Mouse (Mus musculus) lung, embryonic 16.5 days (tissue): ENCODE results near the gene Hoxa13. TPM values are rescaled to one million over a fixed set of nuclear protein-coding genes. Genes with fewer than 3 reads are reported as not detected.
A peak's percentile ranks its signal among the peaks of the same experiment; 100 is the strongest.

Experiments
- ATAC-seq: fragments of 200-750 bp; cut with Nextera tagmentation; 2 replicates; pipeline ENCODE4 v1.8.0; 2017; ENCODE audit warnings: low read depth, mild to moderate bottlenecking, moderate library complexity
- H3K27ac ChIP-seq: fragments of 300-500 bp; sonication (generic); 2 replicates; pipeline ENCODE4 v1.5.1; 2014; ENCODE audit warnings: mild to moderate bottlenecking, control low read depth, low read length
- H3K27me3 ChIP-seq: fragments of 300-500 bp; sonication (generic); 2 replicates; pipeline ENCODE4 v1.6.1; 2014; ENCODE audit warnings: low read depth, low read length, mixed read lengths; ENCODE audit not compliant: control insufficient read depth, insufficient read depth
- H3K36me3 ChIP-seq: fragments of 300-500 bp; sonication (generic); 2 replicates; pipeline ENCODE4 v1.6.1; 2014; ENCODE audit warnings: low read length; ENCODE audit not compliant: control insufficient read depth, insufficient read depth
- H3K4me1 ChIP-seq: fragments of 300-500 bp; sonication (generic); replicated peaks from 2 replicates; pipeline ENCODE4 v1.6.1; 2014; ENCODE audit warnings: low read length, mixed read lengths; ENCODE audit not compliant: control insufficient read depth, insufficient read depth
- H3K4me2 ChIP-seq: fragments of 300-500 bp; sonication (generic); 2 replicates; pipeline ENCODE4 v1.6.1; 2014; ENCODE audit warnings: low read depth, low read length, control low read depth
- H3K4me3 ChIP-seq: fragments of 300-500 bp; sonication (generic); 2 replicates; pipeline ENCODE4 v1.5.1; 2014; ENCODE audit warnings: mild to moderate bottlenecking, low read length, control low read depth
- H3K9ac ChIP-seq: fragments of 300-500 bp; sonication (generic); 2 replicates; pipeline ENCODE4 v1.6.1; 2014; ENCODE audit warnings: low read length, control low read depth
- H3K9me3 ChIP-seq: fragments of 300-500 bp; sonication (generic); 2 replicates; pipeline ENCODE4 v1.6.1; 2016; ENCODE audit warnings: low read length; ENCODE audit not compliant: control insufficient read depth
- WGBS: fragments of 180-500 bp; shearing (Covaris S2); extraction: QIAGEN DNeasy Blood & Tissue Kit; methylation state at CpG from one replicate; pipeline ENCODE4 v1.1.7; 2014; 5-methylcytosine and 5-hydroxymethylcytosine counted together
- polyA plus RNA-seq: library from polyadenylated mRNA; unstranded; fragments of >200 nt; fragmentation: Nextera tagmentation; extraction: Ambion mirVana; gene quantifications from 2 replicates; pipeline ENCODE4 v1.2.1, GENCODE M21; 2015

The Hoxa13 gene
- polyA plus RNA-seq = not detected in 2 replicates

GRCm38 (mm10) chr6:52260654-52261575 lies at the start of gene Hoxa13:
Gene Hoxa13, minus strand, starts transcription at chr6:52260880.
- Histone ChIP-seq H3K4me1 (peaks cover 13% of the 10 kb centered on the region; the same call in 1 of the 2 replicates), H3K36me3 (no peaks in the 10 kb centered on the region), H3K4me2 (peak within 1 kb of the TSS; percentile 80), H3K9ac (no peak within 1 kb of the TSS), H3K9me3 (no peaks in the 10 kb centered on the region), H3K4me3 (peak within 1 kb of the TSS; percentile 50), H3K27ac (no peak within 1 kb of the TSS), H3K27me3 (peaks cover 90% of the 10 kb centered on the region)
- ATAC-seq = peak; percentile 78
- under 1% methylated on average over 23 of the region's 72 CpGs for WGBS

DNA sequence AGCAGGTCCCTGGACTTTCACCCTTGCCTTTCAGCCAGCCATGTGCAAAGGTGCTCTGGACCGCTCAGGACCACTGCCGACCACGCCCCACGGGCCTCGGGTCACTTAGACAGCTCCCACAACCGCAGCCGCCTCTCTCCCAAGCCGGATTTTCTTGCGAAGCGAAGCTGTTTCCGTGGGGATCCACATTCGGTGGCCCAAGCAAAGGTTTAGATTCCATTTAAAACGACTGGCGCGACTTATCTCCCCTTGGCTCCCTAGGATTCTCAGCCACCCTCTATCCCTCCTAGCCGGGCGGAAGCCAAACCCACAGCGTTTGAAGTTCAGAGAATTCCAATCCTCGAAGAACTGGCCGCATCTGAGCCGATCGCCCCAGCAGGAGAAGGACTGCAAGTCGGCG lies 49.7 kb upstream of the Hoxa13 start:
- H3K9me3 ChIP-seq = no peaks in the 10 kb centered on the region
- under 1% methylated on average over 24 of the region's 24 CpGs for WGBS
- peak overlapping the region; percentile 1; the same call in 1 of the 2 replicates for H3K4me2 ChIP-seq
- H3K9ac ChIP-seq = no peak overlapping the region
- H3K27me3 ChIP-seq = peaks cover 88% of the 10 kb centered on the region
- no peaks in the 10 kb centered on the region for H3K36me3 ChIP-seq
- no peak overlapping the region for H3K27ac ChIP-seq
- ATAC-seq = no peak
- peaks cover 15% of the 10 kb centered on the region for H3K4me1 ChIP-seq
- H3K4me3 ChIP-seq = peak overlapping the region; percentile 7; the same call in 1 of the 2 replicates

- Histone ChIP-seq H3K27me3 (peaks cover 83% of the 10 kb centered on the region), H3K4me3 (no peak overlapping the region), H3K4me2 (no peak overlapping the region), H3K9me3 (no peaks in the 10 kb centered on the region), H3K9ac (no peak overlapping the region), H3K36me3 (no peaks in the 10 kb centered on the region), H3K4me1 (peaks cover 15% of the 10 kb centered on the region), H3K27ac (no peak overlapping the region)
- 30% methylated on average over 10 of the region's 10 CpGs for WGBS
- no peak for ATAC-seq
Observed at GRCm38 (mm10) chr6:52309766-52310165, 49.1 kb upstream of the Hoxa13 start.

GRCm38 (mm10) chr6:52305877-52306389 lies 45.3 kb upstream of the Hoxa13 start:
- Histone ChIP-seq H3K9me3 (no peaks in the 10 kb centered on the region), H3K36me3 (no peaks in the 10 kb centered on the region), H3K27ac (no peak overlapping the region), H3K4me1 (peaks cover 7% of the 10 kb centered on the region; the same call in 1 of the 2 replicates), H3K4me2 (peak overlapping the region; percentile 71), H3K4me3 (peak overlapping the region; percentile 51), H3K9ac (peak overlapping the region; percentile 57), H3K27me3 (peaks cover 54% of the 10 kb centered on the region)
- peak; percentile 89 for ATAC-seq
- under 1% methylated on average over 30 of the region's 30 CpGs for WGBS

GRCm38 (mm10) chr6:52303426-52303825 lies 42.7 kb upstream of the Hoxa13 start:
- Histone ChIP-seq H3K9me3 (no peaks in the 10 kb centered on the region), H3K4me1 (0 out of 2 replicates have a peak, but pooled peaks cover 2% of the 10 kb centered on the region), H3K27me3 (peaks cover 32% of the 10 kb centered on the region), H3K4me2 (no peak overlapping the region), H3K4me3 (no peak overlapping the region), H3K9ac (no peak overlapping the region), H3K27ac (no peak overlapping the region), H3K36me3 (no peaks in the 10 kb centered on the region)
- 43% methylated on average over 3 of the region's 3 CpGs for WGBS
- no peak for ATAC-seq

- no peaks in the 10 kb centered on the region for H3K9me3 ChIP-seq
- no peak overlapping the region for H3K4me2 ChIP-seq
- 63% methylated on average over 4 of the region's 4 CpGs for WGBS
- H3K4me3 ChIP-seq = no peak overlapping the region
- H3K4me1 ChIP-seq = no peaks in the 10 kb centered on the region
- no peak overlapping the region for H3K27ac ChIP-seq
- H3K9ac ChIP-seq = no peak overlapping the region
- H3K36me3 ChIP-seq = no peaks in the 10 kb centered on the region
- peaks cover 17% of the 10 kb centered on the region for H3K27me3 ChIP-seq
- no peak for ATAC-seq
Observed at GRCm38 (mm10) chr6:52300806-52301205, 40.1 kb upstream of the Hoxa13 start.

- no peak for ATAC-seq
- peaks cover 25% of the 10 kb centered on the region for H3K27me3 ChIP-seq
- 63% methylated on average over 4 of the region's 4 CpGs for WGBS
- H3K4me3 ChIP-seq = no peak overlapping the region
- no peak overlapping the region for H3K27ac ChIP-seq
- H3K9ac ChIP-seq = no peak overlapping the region
- H3K9me3 ChIP-seq = no peaks in the 10 kb centered on the region
- no peaks in the 10 kb centered on the region for H3K36me3 ChIP-seq
- no peaks in the 10 kb centered on the region for H3K4me1 ChIP-seq
- no peak overlapping the region for H3K4me2 ChIP-seq
Observed at GRCm38 (mm10) chr6:52298511-52298910, 37.8 kb upstream of the Hoxa13 start.

DNA sequence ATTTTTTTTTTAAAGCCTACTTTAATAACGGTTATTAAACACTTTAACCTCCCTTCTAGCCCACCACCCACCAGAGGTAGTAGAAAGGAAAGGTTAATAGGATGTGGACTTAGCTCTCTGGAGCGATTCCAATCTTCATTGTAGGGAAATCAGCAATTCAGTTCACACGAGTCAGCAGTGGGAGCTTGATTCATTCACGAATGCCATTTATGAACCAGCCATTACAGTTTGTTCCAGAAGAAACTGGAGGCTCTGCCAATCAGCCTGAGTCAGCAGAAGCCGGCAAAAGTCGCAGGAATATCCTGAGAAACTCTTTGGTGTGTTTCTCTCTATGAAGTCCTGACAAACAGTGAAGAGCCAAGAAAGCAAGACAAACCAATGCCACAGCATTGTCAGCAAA lies 33.9 kb upstream of the Hoxa13 start:
- no peaks in the 10 kb centered on the region; the same call in 1 of the 2 replicates for H3K4me1 ChIP-seq

DNA sequence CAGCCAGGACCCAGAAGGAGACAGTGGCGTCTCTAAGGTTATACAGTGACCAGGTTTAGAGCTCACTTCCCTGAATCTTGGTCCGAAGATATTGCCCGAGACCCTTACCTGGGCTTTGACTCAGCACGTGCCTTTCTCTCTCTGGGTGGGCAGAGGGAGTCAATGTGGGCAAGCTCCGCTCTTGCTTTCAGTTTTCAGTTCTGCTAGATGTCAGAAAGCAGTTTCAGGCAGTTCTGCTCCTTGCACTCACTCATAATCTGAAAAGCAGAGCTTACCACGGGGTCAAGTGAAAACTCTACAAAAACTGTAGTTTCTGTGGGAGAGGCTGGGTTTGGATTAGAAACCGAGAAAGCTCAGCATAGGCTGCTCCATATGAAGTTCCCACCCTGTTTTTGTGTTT lies 31.6 kb upstream of the Hoxa13 start:
- Histone ChIP-seq H3K27me3 (peaks cover 66% of the 10 kb centered on the region), H3K4me2 (no peak overlapping the region), H3K9me3 (no peaks in the 10 kb centered on the region), H3K9ac (no peak overlapping the region), H3K36me3 (no peaks in the 10 kb centered on the region), H3K27ac (no peak overlapping the region), H3K4me3 (no peak overlapping the region), H3K4me1 (no peaks in the 10 kb centered on the region; the same call in 1 of the 2 replicates)
- ATAC-seq = no peak
- WGBS = 63% methylated on average over 7 of the region's 7 CpGs

More for the DNA sequence above, 33.9 kb upstream of the Hoxa13 start:
- Histone ChIP-seq H3K4me3 (no peak overlapping the region), H3K9ac (no peak overlapping the region), H3K27ac (no peak overlapping the region), H3K4me2 (no peak overlapping the region), H3K9me3 (no peaks in the 10 kb centered on the region), H3K27me3 (peaks cover 54% of the 10 kb centered on the region), H3K36me3 (no peaks in the 10 kb centered on the region)
- ATAC-seq = no peak
- 68% methylated on average over 6 of the region's 6 CpGs for WGBS
